ENCODE assay signal across 23 mouse cellular contexts in the genomic region with DNA sequence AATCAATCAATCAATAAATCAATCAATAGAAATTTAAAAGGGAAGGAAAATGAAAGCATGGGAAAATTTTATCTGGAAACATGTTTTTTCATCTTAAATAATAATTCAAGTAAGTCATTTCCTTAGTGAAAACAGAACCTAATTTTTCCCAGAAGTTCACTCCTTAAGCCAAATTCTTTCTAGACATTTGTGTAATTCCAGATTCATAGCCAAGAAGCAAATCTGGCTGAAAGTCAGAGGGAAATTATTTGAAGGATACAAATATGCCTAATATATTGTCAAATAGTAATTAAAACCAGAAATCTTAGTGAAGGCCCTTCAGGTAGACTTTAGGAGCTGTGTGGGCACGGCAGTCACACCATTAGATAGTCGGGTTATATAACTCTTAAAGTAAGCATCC.
"Had no signal": no experiment of that assay in that cellular context is flagged by ENCODE, and none has a peak within 500 bp of the region (broad histone marks: within the 10 kb centered on the region; RNA-seq: fewer than 3 reads in every experiment).

No protein-coding gene starts in this region.

- H3K4me1 ChIP-seq: hindbrain, embryonic 15.5 days; liver, embryonic 12.5 days had no signal

- ATAC-seq: hindbrain, postnatal 0 days; intestine, embryonic 16.5 days; liver, embryonic 12.5 days had no signal

- H3K4me2 ChIP-seq: heart, embryonic 11.5 days; heart, embryonic 13.5 days; heart, embryonic 15.5 days; hindbrain, embryonic 13.5 days; hindbrain, embryonic 15.5 days; limb, embryonic 12.5 days; liver, embryonic 12.5 days had no signal

- H3K9ac ChIP-seq: heart, embryonic 13.5 days; heart, embryonic 15.5 days; hindbrain, embryonic 13.5 days; hindbrain, embryonic 15.5 days; limb, embryonic 12.5 days; liver, embryonic 12.5 days; liver, embryonic 14.5 days had no signal

- H3K36me3 ChIP-seq: heart, embryonic 15.5 days; hindbrain, embryonic 13.5 days; hindbrain, embryonic 15.5 days; liver, embryonic 12.5 days had no signal

- H3K4me3 ChIP-seq: gastrocnemius, adult 2 months; heart, adult 2 months; heart, embryonic 13.5 days; heart, embryonic 15.5 days; hindbrain, embryonic 13.5 days; hindbrain, embryonic 15.5 days; limb, embryonic 12.5 days; liver, embryonic 12.5 days had no signal

- H3K9me3 ChIP-seq: heart, embryonic 13.5 days; heart, embryonic 15.5 days; hindbrain, embryonic 13.5 days; hindbrain, embryonic 15.5 days; limb, embryonic 12.5 days; liver, embryonic 12.5 days had no signal

- H3K27me3 ChIP-seq: heart, embryonic 13.5 days; heart, embryonic 15.5 days; limb, embryonic 12.5 days; liver, embryonic 12.5 days had no signal

- DNase-seq: gastrocnemius, adult 2 months; gastrocnemius, postnatal 10 days; gastrocnemius, postnatal 25 days; heart, adult 2 months; heart, postnatal 14 days; heart, postnatal 36 days; kidney, adult 11 months; kidney, adult 8-10 months; kidney, postnatal 14 days; kidney, postnatal 36 days; layer of hippocampus, adult 9-11 months; layer of hippocampus, postnatal 36 days; left cerebral cortex, postnatal 4 days had no signal

- H3K27ac ChIP-seq: gastrocnemius, adult 2 months; heart, adult 2 months; heart, embryonic 13.5 days; heart, embryonic 15.5 days; hindbrain, embryonic 13.5 days; hindbrain, embryonic 15.5 days; hindbrain, postnatal 0 days; limb, embryonic 12.5 days; liver, embryonic 12.5 days; liver, embryonic 14.5 days had no signal
